Mouse (Mus musculus): Measurements from ENCODE around the gene Trp53rkb.

- no peak for TF ChIP-seq CTCF (IDR thresholded peaks at IDR 0.05; ENCODE audit: low read depth)
- TF ChIP-seq EP300 (IDR thresholded peaks at IDR 0.05; ENCODE audit: low read depth): no peak
Measured at GRCm38 (mm10) chr2:166828306-166828705, 36.0 kb downstream of the Trp53rkb start.
